10 mouse cellular contexts compared by ENCODE assay signal in genomic region chr2:170335168-170335567, GRCm38 (mm10).
"Had no signal": no experiment of that assay in that cellular context is flagged by ENCODE, and none has a peak within 500 bp of the region (broad histone marks: within the 10 kb centered on the region; RNA-seq: fewer than 3 reads in every experiment).

No protein-coding gene starts in this region.

- DNase-seq: layer of hippocampus, postnatal 36 days; liver, embryonic 13.5 days; lung, adult 2 months; lung, postnatal 14 days; lung, postnatal 4 days; midbrain, embryonic 14.5 days; thymus, adult 18-20 months; thymus, postnatal 36 days had no signal

- H3K9ac ChIP-seq: liver, embryonic 13.5 days had no signal

- H3K9me3 ChIP-seq: liver, embryonic 13.5 days had no signal

- H3K36me3 ChIP-seq: liver, embryonic 13.5 days had no signal

- H3K27ac ChIP-seq: left cerebral cortex, adult 2 months; liver, embryonic 13.5 days had no signal

- H3K4me2 ChIP-seq: liver, embryonic 13.5 days; midbrain, embryonic 11.5 days had no signal

- H3K4me3 ChIP-seq: left cerebral cortex, adult 2 months; liver, embryonic 13.5 days had no signal

- H3K27me3 ChIP-seq: liver, embryonic 13.5 days had no signal
